8 mouse cellular contexts compared by ENCODE assay signal in the genomic region with DNA sequence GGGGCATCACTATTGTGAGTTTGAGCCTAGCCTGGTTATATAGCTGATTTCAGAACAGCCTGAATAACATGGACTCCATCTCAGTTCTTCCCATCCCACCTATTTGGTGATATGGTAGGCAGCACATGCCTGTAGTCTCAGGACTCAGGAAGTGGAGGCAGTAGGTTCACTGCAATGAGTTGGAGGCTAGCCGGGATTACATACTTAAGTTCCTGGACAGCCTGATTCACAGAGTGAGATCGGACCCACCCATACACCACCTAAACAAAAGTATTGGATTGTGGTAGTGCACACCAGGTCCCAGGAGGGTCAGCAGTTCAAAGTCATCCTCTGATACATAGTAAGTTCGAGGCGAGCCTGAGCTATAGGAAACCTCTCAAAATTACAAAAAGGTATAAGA. TPM values are rescaled to one million over a fixed set of nuclear protein-coding genes. Genes with fewer than 3 reads are reported as not detected.
DNase-seq lines count a peak whose midpoint lies in the region; ATAC-seq lines count a peak whose summit lies in the region.

No protein-coding gene starts in this region.

- no peak overlapping the region for H3K27ac ChIP-seq in neural tube, embryonic 11.5 days (ENCODE audit: low read depth, low read length)
- H3K27ac ChIP-seq in embryonic facial prominence, embryonic 12.5 days: no peak overlapping the region
- peak overlapping the region; percentile 83 for H3K27ac ChIP-seq in intestine, embryonic 16.5 days (ENCODE audit: low read length)
- H3K27ac ChIP-seq in neural tube, embryonic 15.5 days (replicated peaks): peak overlapping the region; percentile 75; the same call in 1 of the 2 replicates

- peaks cover 4% of the 10 kb centered on the region; the same call in 1 of the 2 replicates for H3K4me1 ChIP-seq in neural tube, embryonic 11.5 days (ENCODE audit: control insufficient read depth, insufficient read depth, low read length)
- peaks cover 6% of the 10 kb centered on the region for H3K4me1 ChIP-seq in embryonic facial prominence, embryonic 12.5 days
- H3K4me1 ChIP-seq in intestine, embryonic 16.5 days (ENCODE audit: control insufficient read depth, insufficient read depth, low read length): no peaks in the 10 kb centered on the region
- peaks cover 24% of the 10 kb centered on the region for H3K4me1 ChIP-seq in neural tube, embryonic 15.5 days

- no peaks in the 10 kb centered on the region for H3K9me3 ChIP-seq in neural tube, embryonic 11.5 days (ENCODE audit: control insufficient read depth, low read length)
- no peaks in the 10 kb centered on the region for H3K9me3 ChIP-seq in embryonic facial prominence, embryonic 12.5 days
- no peaks in the 10 kb centered on the region for H3K9me3 ChIP-seq in intestine, embryonic 16.5 days (ENCODE audit: control insufficient read depth, low read length)
- H3K9me3 ChIP-seq in neural tube, embryonic 15.5 days (replicated peaks): no peaks in the 10 kb centered on the region

- WGBS in neural tube, embryonic 11.5 days: 21% methylated on average over 4 of the region's 4 CpGs
- 15% methylated on average over 4 of the region's 4 CpGs for WGBS in embryonic facial prominence, embryonic 12.5 days
- WGBS in intestine, embryonic 16.5 days: 8% methylated on average over 4 of the region's 4 CpGs
- 15% methylated on average over 4 of the region's 4 CpGs for whole genome bisulfite sequencing in neural tube, embryonic 15.5 days

- H3K36me3 ChIP-seq in neural tube, embryonic 11.5 days (ENCODE audit: control insufficient read depth, insufficient read depth, low read length): peaks cover 18% of the 10 kb centered on the region
- peaks cover 50% of the 10 kb centered on the region for H3K36me3 ChIP-seq in embryonic facial prominence, embryonic 12.5 days
- peaks cover 15% of the 10 kb centered on the region; the same call in 1 of the 2 replicates for H3K36me3 ChIP-seq in intestine, embryonic 16.5 days (ENCODE audit: control insufficient read depth, insufficient read depth, low read length)
- peaks cover 38% of the 10 kb centered on the region for H3K36me3 ChIP-seq in neural tube, embryonic 15.5 days

- H3K4me2 ChIP-seq in neural tube, embryonic 11.5 days (ENCODE audit: low read depth): peak overlapping the region; percentile 85
- peak overlapping the region; percentile 78 for H3K4me2 ChIP-seq in embryonic facial prominence, embryonic 12.5 days (replicated peaks)
- H3K4me2 ChIP-seq in intestine, embryonic 16.5 days (ENCODE audit: low read depth, low read length): peak overlapping the region; percentile 71
- H3K4me2 ChIP-seq in neural tube, embryonic 15.5 days: peak overlapping the region; percentile 93

- H3K27me3 ChIP-seq in neural tube, embryonic 11.5 days (ENCODE audit: control insufficient read depth, insufficient read depth, low read length): no peaks in the 10 kb centered on the region
- no peaks in the 10 kb centered on the region for H3K27me3 ChIP-seq in embryonic facial prominence, embryonic 12.5 days
- H3K27me3 ChIP-seq in intestine, embryonic 16.5 days (replicated peaks; ENCODE audit: control insufficient read depth, insufficient read depth, low read length): no peaks in the 10 kb centered on the region
- no peaks in the 10 kb centered on the region for H3K27me3 ChIP-seq in neural tube, embryonic 15.5 days (replicated peaks)

- peak overlapping the region; percentile 91 for H3K9ac ChIP-seq in neural tube, embryonic 11.5 days (ENCODE audit: low read length)
- peak overlapping the region; percentile 77 for H3K9ac ChIP-seq in embryonic facial prominence, embryonic 12.5 days
- peak overlapping the region; percentile 84 for H3K9ac ChIP-seq in intestine, embryonic 16.5 days (ENCODE audit: low read depth, low read length)
- peak overlapping the region; percentile 88 for H3K9ac ChIP-seq in neural tube, embryonic 15.5 days (replicated peaks)

- peak overlapping the region; percentile 88 for H3K4me3 ChIP-seq in neural tube, embryonic 11.5 days (ENCODE audit: low read depth, low read length)
- peak overlapping the region; percentile 89 for H3K4me3 ChIP-seq in embryonic facial prominence, embryonic 12.5 days
- peak overlapping the region; percentile 79 for H3K4me3 ChIP-seq in intestine, embryonic 16.5 days (ENCODE audit: low read length)
- H3K4me3 ChIP-seq in neural tube, embryonic 15.5 days (replicated peaks): peak overlapping the region; percentile 84

- no peak for ATAC-seq in neural tube, embryonic 11.5 days (ENCODE audit: insufficient read depth, low FRiP score, low TSS enrichment)
- no peak for ATAC-seq in embryonic facial prominence, embryonic 12.5 days (ENCODE audit: insufficient number of reproducible peaks, insufficient read depth, low FRiP score, low TSS enrichment)
- ATAC-seq in intestine, embryonic 16.5 days: peak; percentile 32
- ATAC-seq in neural tube, embryonic 15.5 days (ENCODE audit: low FRiP score): peak; percentile 3; the same call in 1 of the 2 replicates

- no peak for DNase-seq in neural tube, embryonic 11.5 days (ENCODE audit: low spot score)
- DNase-seq in neural tube, embryonic 10.5 days (ENCODE audit: extremely low spot score, low spot score): no peak
- no peak for DNase-seq in adrenal gland, adult (ENCODE audit: inconsistent age in 2 of 2, low spot score in 1 of 2)
- DNase-seq in left cerebral cortex, adult 11 months (ENCODE audit: low spot score): no peak
- DNase-seq in adrenal gland, postnatal 4 days (ENCODE audit: low spot score in 2 of 2): no peak

RNA-seq across cellular contexts. Expression of a gene that starts 0.3 kb away (rescaled TPM):
- 0.82 and 0.97 TPM in 2 replicates for polyA plus RNA-seq in neural tube, embryonic 11.5 days (2014; fragmentation: Nextera tagmentation; extraction: Ambion mirVana)
- polyA plus RNA-seq in embryonic facial prominence, embryonic 12.5 days (2016; fragmentation: Nextera tagmentation; extraction: Ambion mirVana): 1.3 and 1.5 TPM in 2 replicates
- polyA plus RNA-seq in intestine, embryonic 16.5 days (2015; fragmentation: Nextera tagmentation; extraction: Ambion mirVana): 0.44 and 0.55 TPM in 2 replicates
- polyA plus RNA-seq in neural tube, embryonic 15.5 days (2015; fragmentation: Nextera tagmentation; extraction: Ambion mirVana): 1.6 and 2.2 TPM in 2 replicates
- total RNA-seq in adrenal gland, postnatal 4 days (2021): under 1 TPM in 1 of 2 experiments, not detected in 1; 0.64 TPM

RNA-seq across cellular contexts. Expression of a gene that starts 0.8 kb away (rescaled TPM):
- polyA plus RNA-seq in neural tube, embryonic 11.5 days (2014; fragmentation: Nextera tagmentation; extraction: Ambion mirVana): 52.0 and 55.5 TPM in 2 replicates
- 54.8 and 59.3 TPM in 2 replicates for polyA plus RNA-seq in embryonic facial prominence, embryonic 12.5 days (2016; fragmentation: Nextera tagmentation; extraction: Ambion mirVana)
- polyA plus RNA-seq in intestine, embryonic 16.5 days (2015; fragmentation: Nextera tagmentation; extraction: Ambion mirVana): 63.3 and 69.8 TPM in 2 replicates
- 69.8 and 77.7 TPM in 2 replicates for polyA plus RNA-seq in neural tube, embryonic 15.5 days (2015; fragmentation: Nextera tagmentation; extraction: Ambion mirVana)
- 10 to 100 TPM; 32.9 to 37.7 TPM for total RNA-seq in adrenal gland, postnatal 4 days (2021)

RNA-seq across cellular contexts. Expression of a gene that starts 5.7 kb away (rescaled TPM):
- polyA plus RNA-seq in neural tube, embryonic 11.5 days (2014; fragmentation: Nextera tagmentation; extraction: Ambion mirVana): 1.2 and 1.9 TPM in 2 replicates
- polyA plus RNA-seq in embryonic facial prominence, embryonic 12.5 days (2016; fragmentation: Nextera tagmentation; extraction: Ambion mirVana): 0.82 and 2.0 TPM in 2 replicates
- 0.51 and 1.3 TPM in 2 replicates for polyA plus RNA-seq in intestine, embryonic 16.5 days (2015; fragmentation: Nextera tagmentation; extraction: Ambion mirVana)
- polyA plus RNA-seq in neural tube, embryonic 15.5 days (2015; fragmentation: Nextera tagmentation; extraction: Ambion mirVana): 1.00 and 1.6 TPM in 2 replicates
- total RNA-seq in adrenal gland, postnatal 4 days (2021): not detected

RNA-seq across cellular contexts. Expression of a gene that starts 19.2 kb away (rescaled TPM):
- 2.7 and 2.8 TPM in 2 replicates for polyA plus RNA-seq in neural tube, embryonic 11.5 days (2014; fragmentation: Nextera tagmentation; extraction: Ambion mirVana)
- 2.3 TPM in 2 replicates for polyA plus RNA-seq in embryonic facial prominence, embryonic 12.5 days (2016; fragmentation: Nextera tagmentation; extraction: Ambion mirVana)
- 2.5 and 2.9 TPM in 2 replicates for polyA plus RNA-seq in intestine, embryonic 16.5 days (2015; fragmentation: Nextera tagmentation; extraction: Ambion mirVana)
- 1.4 and 2.3 TPM in 2 replicates for polyA plus RNA-seq in neural tube, embryonic 15.5 days (2015; fragmentation: Nextera tagmentation; extraction: Ambion mirVana)
- total RNA-seq in adrenal gland, postnatal 4 days (2021): 1 to 10 TPM; 3.1 to 3.9 TPM

RNA-seq across cellular contexts. Expression of a gene that starts 19.2 kb away (rescaled TPM):
- polyA plus RNA-seq in neural tube, embryonic 11.5 days (2014; fragmentation: Nextera tagmentation; extraction: Ambion mirVana): 88.4 and 90.7 TPM in 2 replicates
- 61.5 and 64.3 TPM in 2 replicates for polyA plus RNA-seq in embryonic facial prominence, embryonic 12.5 days (2016; fragmentation: Nextera tagmentation; extraction: Ambion mirVana)
- 57.7 and 64.7 TPM in 2 replicates for polyA plus RNA-seq in intestine, embryonic 16.5 days (2015; fragmentation: Nextera tagmentation; extraction: Ambion mirVana)
- polyA plus RNA-seq in neural tube, embryonic 15.5 days (2015; fragmentation: Nextera tagmentation; extraction: Ambion mirVana): 25.6 and 38.0 TPM in 2 replicates
- 10 to 100 TPM; 67.0 to 68.4 TPM for total RNA-seq in adrenal gland, postnatal 4 days (2021)

Comparison
In these comparisons a context has a peak if more than half of its experiments do, and no peak if none do; other contexts are left out.
1. ATAC-seq: peak in intestine, embryonic 16.5 days (single experiment) and neural tube, embryonic 15.5 days (single experiment); none in neural tube, embryonic 11.5 days (single experiment) and embryonic facial prominence, embryonic 12.5 days (single experiment).
2. H3K27ac ChIP-seq: peak in intestine, embryonic 16.5 days (single experiment) and neural tube, embryonic 15.5 days (single experiment); none in neural tube, embryonic 11.5 days (single experiment) and embryonic facial prominence, embryonic 12.5 days (single experiment).
3. Peak in every context shown above with its lines, with median percentiles within 50 percentile points of each other: H3K4me2 ChIP-seq, H3K4me3 ChIP-seq and H3K9ac ChIP-seq.